Mouse (Mus musculus) bone marrow macrophage, adult 2 months (primary cell): ENCODE data around the gene Teddm2. TPM values are rescaled to one million over a fixed set of nuclear protein-coding genes. Genes with fewer than 3 reads are reported as not detected.

Experiments
- H3K27ac ChIP-seq: 2 replicates; pipeline ENCODE4 v1.5.1; 2012; ENCODE audit warnings: low read depth, low read length; ENCODE audit not compliant: insufficient read depth
- H3K4me1 ChIP-seq: 2 replicates; pipeline ENCODE4 v1.6.1; 2012; ENCODE audit warnings: low read length; ENCODE audit not compliant: control insufficient read depth, insufficient read depth
- H3K4me3 ChIP-seq: 2 replicates; pipeline ENCODE4 v1.5.1; 2012; ENCODE audit warnings: mild to moderate bottlenecking, low read length, moderate library complexity; ENCODE audit not compliant: insufficient read depth
- CTCF ChIP-seq: IDR thresholded peaks from 2 replicates; pipeline ENCODE4 v1.5.1; 2012; ENCODE audit warnings: low read depth, mild to moderate bottlenecking, low read length, moderate library complexity
- POLR2A ChIP-seq: IDR thresholded peaks from 2 replicates; pipeline ENCODE4 v1.6.1; 2012; ENCODE audit warnings: mild to moderate bottlenecking, low read depth, low read length, borderline replicate concordance
- polyA plus RNA-seq: library from polyadenylated mRNA; stranded (reverse); fragments of >200 nt; gene quantifications from 2 replicates; pipeline ENCODE4 v1.2.4, GENCODE M21; 2012; ENCODE audit not compliant: missing spikeins, insufficient read depth, insufficient read length

Teddm2 gene
- polyA plus RNA-seq, 1 experiment = 0.35 TPM

- Histone ChIP-seq H3K4me1 (peaks cover 20% of the 10 kb centered on the region), H3K27ac (no peak overlapping the region), H3K4me3 (no peak overlapping the region)
- TF ChIP-seq POLR2A (no peak), CTCF (no peak)
Measured at GRCm38 (mm10) chr1:153922571-153923021, 22.6 kb upstream of the Teddm2 start.

GRCm38 (mm10) chr1:153921642-153922041 lies 21.6 kb upstream of the Teddm2 start:
- no peak overlapping the region for H3K27ac ChIP-seq
- peaks cover 20% of the 10 kb centered on the region for H3K4me1 ChIP-seq
- TF ChIP-seq CTCF (no peak), POLR2A (no peak)
- H3K4me3 ChIP-seq = no peak overlapping the region

- Histone ChIP-seq H3K4me1 (peaks cover 29% of the 10 kb centered on the region), H3K27ac (no peak overlapping the region), H3K4me3 (no peak overlapping the region)
- TF ChIP-seq CTCF = no peak
- TF ChIP-seq POLR2A = no peak
Measured at GRCm38 (mm10) chr1:153918521-153919206, 18.6 kb upstream of the Teddm2 start.

GRCm38 (mm10) chr1:153913869-153914268 lies 13.8 kb upstream of the Teddm2 start:
- peak overlapping the region; percentile 83 for H3K27ac ChIP-seq
- no peak overlapping the region for H3K4me3 ChIP-seq
- H3K4me1 ChIP-seq = peaks cover 33% of the 10 kb centered on the region
- TF ChIP-seq POLR2A (no peak), CTCF (no peak)

GRCm38 (mm10) chr1:153911276-153911795 lies 11.3 kb upstream of the Teddm2 start:
- TF ChIP-seq CTCF = no peak
- TF ChIP-seq POLR2A = no peak
- no peak overlapping the region for H3K27ac ChIP-seq
- H3K4me3 ChIP-seq = no peak overlapping the region
- peaks cover 27% of the 10 kb centered on the region for H3K4me1 ChIP-seq

- Histone ChIP-seq H3K4me1 (peaks cover 27% of the 10 kb centered on the region), H3K27ac (peak overlapping the region; percentile 66), H3K4me3 (no peak overlapping the region)
- TF ChIP-seq POLR2A (no peak), CTCF (no peak)
Measured at GRCm38 (mm10) chr1:153910423-153910822, 10.4 kb upstream of the Teddm2 start.

- TF ChIP-seq CTCF (no peak), POLR2A (no peak)
- Histone ChIP-seq H3K4me1 (peaks cover 27% of the 10 kb centered on the region), H3K4me3 (no peak overlapping the region), H3K27ac (peak overlapping the region; percentile 54)
Measured at GRCm38 (mm10) chr1:153909963-153910291, 9.9 kb upstream of the Teddm2 start.

GRCm38 (mm10) chr1:153909213-153909962 lies 9.4 kb upstream of the Teddm2 start:
- H3K4me3 ChIP-seq = no peak overlapping the region
- H3K4me1 ChIP-seq = peaks cover 23% of the 10 kb centered on the region
- H3K27ac ChIP-seq = peak overlapping the region; percentile 54
- no peak for TF ChIP-seq CTCF
- no peak for TF ChIP-seq POLR2A

- Histone ChIP-seq H3K4me1 (peaks cover 20% of the 10 kb centered on the region), H3K27ac (no peak overlapping the region), H3K4me3 (no peak overlapping the region)
- no peak for TF ChIP-seq POLR2A
- no peak for TF ChIP-seq CTCF
Measured at GRCm38 (mm10) chr1:153908741-153909140, 8.7 kb upstream of the Teddm2 start.

GRCm38 (mm10) chr1:153908208-153908607 lies 8.2 kb upstream of the Teddm2 start:
- Histone ChIP-seq H3K4me3 (no peak overlapping the region), H3K4me1 (peaks cover 17% of the 10 kb centered on the region)

More at GRCm38 (mm10) chr1:153908208-153908607, 8.2 kb upstream of the Teddm2 start:
- TF ChIP-seq POLR2A (no peak), CTCF (no peak)
- H3K27ac ChIP-seq = no peak overlapping the region
